Mouse (Mus musculus) heart, postnatal 0 days (tissue): ENCODE data around the gene Nt5dc3.

ENCODE experiments used
- CTCF ChIP-seq: IDR thresholded peaks from 2 replicates; pipeline ENCODE4 v1.5.1; 2016; ENCODE audit warnings: antibody characterized with exemption, control low read depth, low read depth
- EP300 ChIP-seq: IDR thresholded peaks from 2 replicates; pipeline ENCODE4 v1.6.1; 2016; ENCODE audit warnings: antibody characterized with exemption, low read depth

- no peak for TF ChIP-seq CTCF
- no peak for TF ChIP-seq EP300
Measured at GRCm38 (mm10) chr10:86794794-86795535, 16.2 kb downstream of the Nt5dc3 start.
